Mouse (Mus musculus): ENCODE measurements at regions not wholly inside any gene's neighbourhood (a gene's known extent, or its start where the extent isn't known, plus 50 kb on each side); places are given as distances from the start of the nearest gene placed in this dataset.

DNA sequence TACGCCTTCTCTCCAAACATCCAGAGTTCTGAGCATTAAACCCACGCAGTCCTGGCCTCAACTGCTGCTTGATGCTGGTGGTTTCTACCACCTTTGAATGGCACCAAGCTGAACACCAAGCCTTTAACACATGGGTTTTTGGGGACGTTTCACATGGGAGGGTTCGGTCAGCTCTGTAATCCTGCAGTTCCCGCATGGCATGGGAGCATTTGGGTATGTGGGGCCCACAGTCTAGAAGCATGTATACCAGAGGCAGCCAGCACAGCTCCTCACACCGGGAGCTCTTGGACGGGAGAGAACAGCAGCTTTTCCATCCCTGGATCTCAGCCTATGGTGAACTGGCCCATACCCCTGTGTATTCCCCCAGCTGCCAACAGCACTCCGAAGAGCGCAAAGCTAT, 55.9 kb upstream of the Dap start:
- TF ChIP-seq POLR2A (IDR thresholded peaks at IDR 0.05; ENCODE audit: borderline replicate concordance, insufficient read depth, low read length) (no peak), CTCF (IDR thresholded peaks at IDR 0.05; ENCODE audit: borderline replicate concordance, insufficient read depth, low read depth, low read length) (no peak)
